Mouse (Mus musculus): ENCODE results near the gene 1700012P22Rik.

The 1700012P22Rik gene

GRCm38 (mm10) chr4:144438672-144439071, at the start of gene 1700012P22Rik:
Gene 1700012P22Rik (minus strand): TSS chr4:144438772.
- no peak for DNase-seq (ENCODE audit: low spot score)

- no peak for DNase-seq (ENCODE audit: low spot score)
Measured at GRCm38 (mm10) chr4:144468091-144468490, 29.5 kb upstream of the 1700012P22Rik start.

DNA sequence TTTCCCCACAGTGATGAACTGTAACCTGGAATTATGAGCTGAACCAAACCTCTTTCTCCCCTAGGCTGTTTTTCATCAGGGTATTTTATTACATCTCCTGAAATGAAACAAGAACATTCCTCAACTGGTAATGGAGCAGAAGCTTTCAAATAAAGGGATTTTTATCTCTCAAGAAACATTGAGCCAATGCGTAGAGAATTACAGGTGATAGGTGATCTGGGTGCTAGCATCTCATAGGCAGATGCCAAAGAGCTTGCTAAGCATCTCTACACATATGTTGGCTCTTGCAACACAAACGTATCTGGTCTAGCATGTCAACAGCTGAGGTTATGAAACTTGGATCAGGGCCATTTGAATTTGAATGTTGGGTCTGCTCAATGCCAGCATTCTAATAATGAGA, 26.6 kb upstream of the 1700012P22Rik start:
- no peak for DNase-seq (ENCODE audit: low spot score)

- DNase-seq (ENCODE audit: low spot score), result no peak
Measured at GRCm38 (mm10) chr4:144463656-144464055, 25.1 kb upstream of the 1700012P22Rik start, which contains the start of gene Aadacl3. Gene Aadacl3 (minus strand): TSS chr4:144463756.

DNA sequence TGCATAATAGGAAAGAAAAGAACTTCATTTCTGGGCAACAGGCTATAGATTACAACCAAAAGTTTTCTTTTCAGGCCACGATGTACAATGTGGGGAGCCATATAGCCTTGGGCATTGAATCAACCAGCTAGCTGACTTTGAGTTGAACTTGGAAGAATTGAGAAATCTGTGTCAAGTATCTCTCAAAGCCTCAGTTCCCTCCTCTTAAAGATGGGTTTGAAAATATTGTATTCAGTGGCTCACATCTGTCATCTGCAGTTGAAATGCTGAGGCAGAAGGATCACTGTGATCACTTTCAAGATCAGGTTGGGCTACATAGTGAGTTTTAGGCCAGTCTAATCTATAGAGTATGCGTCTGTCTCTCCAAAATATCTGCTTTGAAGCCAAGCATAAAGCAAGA, 14.6 kb upstream of the 1700012P22Rik start, which contains the start of gene Gm9944:
TSS of gene Gm9944 (minus strand) at position 101 of the 400 bp plus-strand sequence.
- no peak for DNase-seq (ENCODE audit: low spot score)

DNA sequence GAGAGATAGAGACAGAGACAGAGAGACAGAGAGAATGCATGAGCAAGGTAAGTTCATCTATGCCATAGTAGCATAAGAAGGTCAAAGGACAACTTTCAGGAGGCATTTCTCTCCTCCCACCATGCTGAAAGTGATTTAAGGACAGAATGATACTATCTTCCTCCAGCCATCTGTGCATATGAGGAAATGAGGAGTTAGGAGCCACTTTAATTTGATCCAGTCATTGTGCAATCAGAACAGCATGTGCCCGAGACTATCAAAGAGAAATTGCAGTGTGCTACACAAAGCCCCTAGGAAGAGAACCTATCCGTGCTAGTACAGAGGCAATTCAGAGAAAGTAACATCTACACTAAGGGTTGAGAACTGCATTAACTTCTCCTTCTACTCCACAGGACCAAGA, 10.0 kb upstream of the 1700012P22Rik start:
- no peak for DNase-seq (ENCODE audit: low spot score)

DNA sequence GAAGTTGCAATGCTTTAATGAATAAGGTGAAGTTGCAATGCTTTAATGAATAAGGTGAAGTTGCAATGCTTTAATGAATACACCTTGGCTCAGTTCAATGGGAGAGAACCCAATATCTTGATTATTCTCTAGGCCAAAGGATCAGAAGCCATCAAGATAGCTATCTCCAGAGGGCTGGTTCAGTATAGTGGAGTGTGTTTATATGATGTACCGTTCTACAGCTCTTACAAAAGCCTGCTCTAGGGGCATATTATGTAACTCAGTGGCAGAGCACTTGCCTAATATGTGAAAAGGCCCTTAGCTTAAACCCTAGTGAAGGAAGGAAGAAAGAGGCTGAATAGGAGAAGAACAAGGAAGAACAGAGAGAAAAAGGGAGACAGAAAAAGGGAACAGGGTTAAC, 3.0 kb upstream of the 1700012P22Rik start:
- DNase-seq (ENCODE audit: low spot score), result no peak

- DNase-seq (ENCODE audit: low spot score), result no peak
Measured at GRCm38 (mm10) chr4:144441095-144441494, 2.5 kb upstream of the 1700012P22Rik start.

DNA sequence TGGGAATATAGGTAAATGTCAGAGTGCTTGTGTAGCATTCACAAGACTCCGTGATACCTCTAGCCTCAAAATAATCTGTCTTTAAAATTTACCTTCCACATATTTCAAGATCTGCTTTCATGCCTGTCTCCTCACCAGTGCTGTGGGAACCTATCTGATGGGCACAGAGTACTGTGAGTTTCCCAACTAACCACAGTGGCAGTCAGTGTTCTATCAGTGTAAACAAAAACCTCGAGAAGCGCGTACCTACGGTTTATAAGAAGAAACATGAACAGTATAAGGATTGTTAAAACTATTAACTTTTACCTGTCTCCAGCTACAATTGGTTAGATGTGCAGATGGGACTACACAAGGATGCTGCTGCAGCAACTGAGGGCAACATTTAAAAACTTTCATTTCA, 5.4 kb downstream of the 1700012P22Rik start:
- no peak for DNase-seq (ENCODE audit: low spot score)

- no peak for DNase-seq (ENCODE audit: low spot score)
Measured at GRCm38 (mm10) chr4:144430723-144431122, 7.8 kb downstream of the 1700012P22Rik start.

GRCm38 (mm10) chr4:144428868-144429267, 9.7 kb downstream of the 1700012P22Rik start:
- no peak for DNase-seq (ENCODE audit: low spot score)

- DNase-seq (ENCODE audit: low spot score), result no peak
Measured at GRCm38 (mm10) chr4:144424590-144424989, 14.0 kb downstream of the 1700012P22Rik start.

GRCm38 (mm10) chr4:144420644-144421043, 17.9 kb downstream of the 1700012P22Rik start:
- DNase-seq (ENCODE audit: low spot score), result no peak

DNA sequence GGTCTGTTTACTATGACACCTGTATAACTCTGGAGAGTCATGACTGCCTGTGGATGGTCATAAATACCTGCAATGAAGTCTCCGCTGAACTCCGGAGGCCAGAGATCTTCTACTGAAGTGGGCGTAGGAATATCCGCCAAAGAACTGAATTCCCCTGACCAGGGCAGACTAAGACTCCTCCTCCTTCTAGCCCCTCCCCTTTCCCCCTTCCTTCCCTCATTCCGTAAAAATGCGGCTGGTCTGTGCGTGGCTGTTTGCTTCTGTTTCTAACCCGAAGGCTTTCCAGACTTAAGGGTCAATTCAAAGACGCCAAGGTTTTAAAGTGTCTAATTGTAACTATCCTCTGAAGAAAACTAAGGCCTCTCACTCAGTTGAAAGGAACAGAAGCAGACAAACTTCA, 30.3 kb downstream of the 1700012P22Rik start, which contains the start of gene Pramef12:
TSS of gene Pramef12 (minus strand) at position 175 of the 400 bp plus-strand sequence.
- no peak for DNase-seq (ENCODE audit: low spot score)

- no peak for DNase-seq (ENCODE audit: low spot score)
Measured at GRCm38 (mm10) chr4:144406261-144406660, 32.3 kb downstream of the 1700012P22Rik start.

GRCm38 (mm10) chr4:144404456-144405086, 34.0 kb downstream of the 1700012P22Rik start:
- peak; percentile 70 for DNase-seq (ENCODE audit: low spot score)

GRCm38 (mm10) chr4:144402712-144403111, 35.9 kb downstream of the 1700012P22Rik start:
- no peak for DNase-seq (ENCODE audit: low spot score)

- DNase-seq (ENCODE audit: low spot score), result no peak
Measured at GRCm38 (mm10) chr4:144396316-144396715, 42.3 kb downstream of the 1700012P22Rik start.

DNA sequence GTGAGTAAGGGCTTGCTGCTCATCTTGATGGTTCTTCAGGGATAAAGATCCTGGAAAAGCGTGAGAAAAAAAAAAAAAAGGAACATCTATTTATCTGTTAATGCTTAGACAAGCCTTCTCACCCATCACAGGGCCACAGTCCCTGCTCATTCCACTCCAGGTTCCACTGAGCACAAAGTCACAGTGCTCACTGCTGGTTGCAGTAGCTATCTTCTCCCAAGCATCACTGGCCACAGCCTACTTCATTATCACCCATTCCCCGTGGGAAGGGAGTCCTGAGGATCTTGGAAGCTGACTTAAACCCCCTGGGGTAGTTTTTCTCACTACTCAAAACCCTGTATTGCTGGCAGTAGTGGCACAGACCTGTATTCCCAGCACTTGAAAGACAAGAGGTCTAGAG, 60.7 kb downstream of the 1700012P22Rik start, which contains the start of gene Pramef20:
TSS of gene Pramef20 (minus strand) at position 23 of the 400 bp plus-strand sequence.
- no peak for DNase-seq (ENCODE audit: low spot score)
